10 mouse cellular contexts compared by ENCODE assay signal in the genomic region with DNA sequence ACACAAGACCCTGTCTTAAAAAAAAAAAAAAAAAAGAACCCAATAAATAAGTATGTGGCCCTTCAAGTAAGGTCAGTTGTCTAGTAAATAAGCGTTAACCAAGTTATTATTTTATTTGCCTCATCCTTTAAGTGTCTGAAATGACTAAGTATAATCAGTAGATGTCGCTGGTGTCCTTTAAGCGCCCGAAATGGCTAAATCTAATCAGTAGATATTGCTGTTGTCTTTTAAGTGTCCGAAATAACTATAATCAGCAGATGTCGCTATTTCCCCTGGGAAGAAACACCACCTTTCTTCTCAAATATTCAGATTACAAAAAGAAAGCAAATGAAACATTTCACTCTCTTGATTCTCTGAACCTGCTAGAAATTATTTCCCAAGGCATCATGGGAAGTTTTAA. TPM values are rescaled to one million over a fixed set of nuclear protein-coding genes. Genes with fewer than 3 reads are reported as not detected.
DNase-seq lines count a peak whose midpoint lies in the region; ATAC-seq and TF ChIP-seq lines count a peak whose summit lies in the region.
"Had no signal": no experiment of that assay in that cellular context is flagged by ENCODE, and none has a peak within 500 bp of the region (broad histone marks: within the 10 kb centered on the region; RNA-seq: fewer than 3 reads in every experiment).

No protein-coding gene starts in this region.

- H3K36me3 ChIP-seq in midbrain, embryonic 13.5 days: no peaks in the 10 kb centered on the region
- H3K36me3 ChIP-seq in midbrain, embryonic 11.5 days (ENCODE audit: control insufficient read depth, insufficient read depth, low read length): no peaks in the 10 kb centered on the region
- H3K36me3 ChIP-seq in forebrain, postnatal 0 days (ENCODE audit: insufficient read depth): no peaks in the 10 kb centered on the region
- H3K36me3 ChIP-seq: stomach, embryonic 15.5 days had no signal

- H3K27ac ChIP-seq in midbrain, embryonic 13.5 days: no peak overlapping the region
- no peak overlapping the region for H3K27ac ChIP-seq in midbrain, embryonic 11.5 days (ENCODE audit: low read depth, low read length)
- no peak overlapping the region for H3K27ac ChIP-seq in forebrain, postnatal 0 days (ENCODE audit: low read depth, low read length)
- H3K27ac ChIP-seq: stomach, embryonic 15.5 days had no signal

- H3K27me3 ChIP-seq in midbrain, embryonic 13.5 days: no peaks in the 10 kb centered on the region
- H3K27me3 ChIP-seq in midbrain, embryonic 11.5 days (ENCODE audit: control insufficient read depth, insufficient read depth, low read length): no peaks in the 10 kb centered on the region
- H3K27me3 ChIP-seq in forebrain, postnatal 0 days (ENCODE audit: insufficient read depth, low read length): no peaks in the 10 kb centered on the region
- H3K27me3 ChIP-seq: stomach, embryonic 15.5 days had no signal

- H3K4me2 ChIP-seq in midbrain, embryonic 13.5 days (replicated peaks): no peak overlapping the region
- H3K4me2 ChIP-seq in midbrain, embryonic 11.5 days: no peak overlapping the region
- H3K4me2 ChIP-seq in forebrain, postnatal 0 days (ENCODE audit: low read depth): no peak overlapping the region
- H3K4me2 ChIP-seq: stomach, embryonic 15.5 days had no signal

- H3K9ac ChIP-seq in midbrain, embryonic 13.5 days (replicated peaks): no peak overlapping the region
- H3K9ac ChIP-seq in midbrain, embryonic 11.5 days (ENCODE audit: low read length): no peak overlapping the region
- H3K9ac ChIP-seq in forebrain, postnatal 0 days: no peak overlapping the region
- H3K9ac ChIP-seq: stomach, embryonic 15.5 days had no signal

- no peak for DNase-seq in frontal cortex, postnatal 25 days (ENCODE audit: low spot score in 2 of 2)
- no peak for DNase-seq in midbrain, embryonic 11.5 days (ENCODE audit: low spot score, missing footprints)
- DNase-seq in adipocyte (ENCODE audit: low spot score): peak; percentile 81
- DNase-seq in forebrain, postnatal 0 days: peak; percentile 87
- no peak for DNase-seq in right cerebral cortex, postnatal 36 days (ENCODE audit: low spot score in 2 of 2)

- no peak overlapping the region for H3K4me3 ChIP-seq in midbrain, embryonic 13.5 days (replicated peaks)
- no peak overlapping the region for H3K4me3 ChIP-seq in midbrain, embryonic 11.5 days (ENCODE audit: low read depth, low read length)
- no peak overlapping the region for H3K4me3 ChIP-seq in forebrain, postnatal 0 days (ENCODE audit: low read depth, low read length)
- H3K4me3 ChIP-seq: stomach, embryonic 15.5 days had no signal

- H3K9me3 ChIP-seq in midbrain, embryonic 13.5 days: no peaks in the 10 kb centered on the region
- no peaks in the 10 kb centered on the region for H3K9me3 ChIP-seq in midbrain, embryonic 11.5 days (ENCODE audit: control insufficient read depth, low read length)
- no peaks in the 10 kb centered on the region for H3K9me3 ChIP-seq in forebrain, postnatal 0 days (ENCODE audit: low read length)
- H3K9me3 ChIP-seq: stomach, embryonic 15.5 days had no signal

- peak; percentile 92 for TF ChIP-seq CTCF in forebrain, postnatal 0 days (IDR thresholded peaks at IDR 0.05; ENCODE audit: low read depth)

- peak; percentile 68 for ATAC-seq in frontal cortex, adult (ENCODE audit: low TSS enrichment)
- peak; percentile 43; the same call in 1 of the 2 replicates for ATAC-seq in midbrain, embryonic 13.5 days
- ATAC-seq in midbrain, embryonic 11.5 days (ENCODE audit: low FRiP score): no peak
- peak; percentile 72 for ATAC-seq in forebrain, postnatal 0 days
- peak; percentile 81 for ATAC-seq in megakaryocyte progenitor cell, adult 5-6 weeks (replicated peaks; ENCODE audit: poor library complexity)

- H3K4me1 ChIP-seq in midbrain, embryonic 13.5 days (replicated peaks): no peaks in the 10 kb centered on the region
- no peaks in the 10 kb centered on the region for H3K4me1 ChIP-seq in midbrain, embryonic 11.5 days (ENCODE audit: control insufficient read depth, insufficient read depth, low read length)
- H3K4me1 ChIP-seq in forebrain, postnatal 0 days (ENCODE audit: insufficient read depth): no peaks in the 10 kb centered on the region
- H3K4me1 ChIP-seq: stomach, embryonic 15.5 days had no signal

- 30% methylated on average over 6 of the region's 6 CpGs for WGBS in midbrain, embryonic 13.5 days
- 27% methylated on average over 6 of the region's 6 CpGs for WGBS in midbrain, embryonic 11.5 days
- 24% methylated on average over 6 of the region's 6 CpGs for WGBS in forebrain, postnatal 0 days

RNA-seq across cellular contexts. Expression of gene Aldh8a1, which starts 5.8 kb away (rescaled TPM):
- polyA plus RNA-seq in midbrain, embryonic 13.5 days (2015; fragmentation: Nextera tagmentation; extraction: Ambion mirVana): 0.17 TPM in 2 replicates
- 0.07 TPM in 1 of 2 replicates, not detected in the other for polyA plus RNA-seq in midbrain, embryonic 11.5 days (2014; fragmentation: Nextera tagmentation; extraction: Ambion mirVana)
- 0.10 TPM in 1 of 2 replicates, not detected in the other for total RNA-seq in forebrain, postnatal 0 days (2014; rRNA removed)
- polyA plus RNA-seq in forebrain, postnatal 0 days (2015; fragmentation: Nextera tagmentation; extraction: Ambion mirVana): not detected in 2 replicates
- total RNA-seq in megakaryocyte progenitor cell, adult 5-6 weeks (2015): not detected in 2 replicates
- not detected in 2 replicates for total RNA-seq in megakaryocyte progenitor cell, adult 5-6 weeks (2017)
- total RNA-seq: left cerebral cortex, postnatal 10 days had no signal

Comparison
In these comparisons a context has a peak if more than half of its experiments do, and no peak if none do; other contexts are left out.
1. DNase-seq: peak in adipocyte (single experiment) and forebrain, postnatal 0 days (single experiment); none in frontal cortex, postnatal 25 days (0 of 2), midbrain, embryonic 11.5 days (single experiment) and right cerebral cortex, postnatal 36 days (0 of 2).